Mouse (Mus musculus): ENCODE results near the gene Gp1ba.

GRCm38 (mm10) chr11:70674014-70674413, 35.1 kb downstream of the Gp1ba start:
- no peak for TF ChIP-seq CTCF (conservative IDR thresholded peaks at IDR 0.05; ENCODE audit: insufficient read depth, insufficient read length, low read depth, low read length)
- no peak for TF ChIP-seq POLR2A (IDR thresholded peaks at IDR 0.05; ENCODE audit: low read depth, low read length)
